Mouse (Mus musculus) limb, embryonic 12.5 days (tissue): Measurements from ENCODE around the gene Dcaf4. TPM values are rescaled to one million over a fixed set of nuclear protein-coding genes. Genes with fewer than 3 reads are reported as not detected.

Source experiments
- ATAC-seq: fragments of 200-750 bp; cut with Nextera tagmentation; 2 replicates; pipeline ENCODE4 v1.8.0; 2017; ENCODE audit warnings: low read depth, moderate TSS enrichment; ENCODE audit not compliant: insufficient number of reproducible peaks, insufficient read depth, low FRiP score, low TSS enrichment
- H3K27ac ChIP-seq: fragments of 300-500 bp; sonication (generic); 2 replicates; pipeline ENCODE4 v1.5.1; 2016; ENCODE audit warnings: mild to moderate bottlenecking, moderate library complexity
- H3K27me3 ChIP-seq: fragments of 300-500 bp; sonication (generic); 2 replicates; pipeline ENCODE4 v1.6.1; 2016; ENCODE audit warnings: mild to moderate bottlenecking, moderate library complexity
- H3K36me3 ChIP-seq: fragments of 300-500 bp; sonication (generic); 2 replicates; pipeline ENCODE4 v1.6.1; 2016; ENCODE audit warnings: mild to moderate bottlenecking, moderate library complexity
- H3K4me1 ChIP-seq: fragments of 300-500 bp; sonication (generic); replicated peaks from 2 replicates; pipeline ENCODE4 v1.6.1; 2016
- H3K4me2 ChIP-seq: fragments of 300-500 bp; sonication (generic); 2 replicates; pipeline ENCODE4 v1.6.1; 2016; ENCODE audit warnings: mild to moderate bottlenecking, moderate library complexity
- H3K4me3 ChIP-seq: fragments of 300-500 bp; sonication (generic); replicated peaks from 2 replicates; pipeline ENCODE4 v1.5.1; 2016; ENCODE audit warnings: mild to moderate bottlenecking
- H3K9ac ChIP-seq: fragments of 300-500 bp; sonication (generic); replicated peaks from 2 replicates; pipeline ENCODE4 v1.6.1; 2016; ENCODE audit warnings: mild to moderate bottlenecking, moderate library complexity
- H3K9me3 ChIP-seq: fragments of 300-500 bp; sonication (generic); 2 replicates; pipeline ENCODE4 v1.6.1; 2016; ENCODE audit warnings: mild to moderate bottlenecking, moderate library complexity
- WGBS: fragments of 180-500 bp; shearing (Covaris S2); methylation state at CpG from one replicate; pipeline ENCODE4 v1.1.7; 2016; 5-methylcytosine and 5-hydroxymethylcytosine counted together
- polyA plus RNA-seq: library from polyadenylated mRNA; unstranded; fragments of >200 nt; fragmentation: Nextera tagmentation; extraction: Ambion mirVana; gene quantifications from 2 replicates; pipeline ENCODE4 v1.2.1, GENCODE M21; 2016

Dcaf4 gene
- polyA plus RNA-seq, 1 experiment from 2014 or later, result 33.7 TPM

DNA sequence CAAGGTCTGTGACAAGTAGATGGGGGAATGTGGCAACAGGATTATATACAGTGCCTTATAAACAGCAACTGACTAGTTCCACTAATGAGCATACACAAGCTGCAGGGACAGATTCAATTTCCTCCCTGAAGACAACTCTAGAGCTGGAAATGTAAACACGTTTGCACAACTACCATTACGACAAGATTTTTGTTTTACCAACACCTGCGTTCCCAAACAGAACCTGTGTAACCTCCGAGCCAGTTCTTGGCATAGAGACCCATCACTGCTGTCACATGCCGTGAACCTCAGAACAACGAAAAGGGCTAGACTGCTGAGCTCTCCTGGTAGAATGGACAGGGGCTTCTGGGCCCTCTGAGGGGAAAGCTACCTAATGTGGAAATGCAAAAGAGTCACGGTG, 23.7 kb downstream of the Dcaf4 start:
- H3K4me2 ChIP-seq, result no peak overlapping the region
- H3K4me1 ChIP-seq, result no peaks in the 10 kb centered on the region
- no peak overlapping the region for H3K9ac ChIP-seq
- peaks cover 75% of the 10 kb centered on the region for H3K36me3 ChIP-seq
- H3K9me3 ChIP-seq, result no peaks in the 10 kb centered on the region
- no peak overlapping the region for H3K27ac ChIP-seq
- no peak for ATAC-seq
- H3K27me3 ChIP-seq, result no peaks in the 10 kb centered on the region
- no peak overlapping the region for H3K4me3 ChIP-seq
- 82% methylated on average over 7 of the region's 7 CpGs for WGBS

DNA sequence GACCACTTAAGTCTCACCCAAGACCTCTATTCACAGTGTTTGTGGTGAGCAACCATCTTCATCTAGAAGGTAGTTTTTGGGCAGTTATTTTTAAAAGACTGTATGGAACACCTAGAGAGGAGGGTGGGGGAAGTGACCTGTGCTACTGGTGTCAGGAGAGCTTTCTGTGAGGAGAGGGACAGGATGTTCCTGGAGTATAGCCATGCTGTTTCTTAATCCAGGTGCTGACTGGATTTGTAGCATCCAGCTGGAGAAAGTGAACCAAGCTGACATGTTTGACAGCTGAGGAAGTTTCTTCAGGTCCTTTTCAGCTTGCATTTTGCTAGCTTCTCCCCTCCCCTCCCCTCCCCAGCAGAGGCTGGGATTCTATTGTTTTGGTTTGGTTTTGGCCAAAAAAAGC, 24.5 kb downstream of the Dcaf4 start:
- Histone ChIP-seq H3K4me3 (no peak overlapping the region), H3K9me3 (no peaks in the 10 kb centered on the region), H3K4me1 (no peaks in the 10 kb centered on the region), H3K27me3 (no peaks in the 10 kb centered on the region), H3K36me3 (peaks cover 71% of the 10 kb centered on the region), H3K27ac (no peak overlapping the region), H3K4me2 (no peak overlapping the region), H3K9ac (no peak overlapping the region)
- no peak for ATAC-seq

DNA sequence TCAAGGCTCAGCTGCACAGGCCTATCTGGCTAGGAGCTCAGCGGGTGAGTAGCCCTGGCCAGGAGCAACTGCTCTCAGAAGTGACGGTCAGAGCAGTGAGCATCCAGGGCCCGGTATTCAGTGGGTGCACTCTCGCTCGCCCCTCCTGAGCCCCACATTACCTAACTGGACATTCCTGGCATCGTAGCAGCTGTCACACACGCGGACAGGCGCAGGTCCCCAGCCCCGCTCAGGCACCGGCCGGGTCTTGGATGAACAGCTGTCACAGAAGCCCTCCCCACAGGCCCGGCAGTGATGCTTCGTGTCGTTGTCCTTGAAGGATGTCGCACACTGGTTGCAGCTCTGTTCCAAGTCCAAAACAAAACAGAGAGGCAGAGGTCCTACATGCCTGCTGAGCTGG, 31.0 kb downstream of the Dcaf4 start:
- Histone ChIP-seq H3K27me3 (no peaks in the 10 kb centered on the region), H3K4me1 (no peaks in the 10 kb centered on the region), H3K4me3 (no peak overlapping the region), H3K9ac (no peak overlapping the region), H3K9me3 (no peaks in the 10 kb centered on the region), H3K4me2 (no peak overlapping the region), H3K36me3 (peaks cover 90% of the 10 kb centered on the region), H3K27ac (no peak overlapping the region)
- WGBS, result 93% methylated on average over 16 of the region's 16 CpGs
- 0 out of 2 replicates have a peak, but pooled peaks have one; percentile 38 for ATAC-seq

DNA sequence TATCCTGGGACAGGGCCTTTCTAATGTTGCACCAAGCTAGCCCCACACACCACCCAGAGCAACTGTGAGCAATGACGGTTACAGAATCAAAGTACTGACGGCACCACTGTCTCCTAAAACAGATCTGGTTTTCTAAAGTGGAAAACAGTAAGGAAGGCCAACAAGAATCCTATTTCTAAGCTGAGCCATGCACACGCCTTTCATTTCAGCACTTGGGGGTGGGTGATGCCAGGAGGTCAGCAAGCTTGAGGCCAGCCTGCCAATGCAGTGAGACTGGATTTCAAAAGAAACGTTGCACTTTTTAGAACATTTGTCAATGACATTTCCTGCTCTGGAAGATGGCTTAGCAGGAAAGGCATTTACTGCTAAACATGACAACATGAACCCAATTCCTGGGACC, 33.5 kb downstream of the Dcaf4 start:
- no peak for ATAC-seq
- H3K4me2 ChIP-seq, result no peak overlapping the region
- H3K27ac ChIP-seq, result no peak overlapping the region
- no peaks in the 10 kb centered on the region for H3K9me3 ChIP-seq
- H3K4me3 ChIP-seq, result no peak overlapping the region
- no peaks in the 10 kb centered on the region for H3K4me1 ChIP-seq
- peaks cover 94% of the 10 kb centered on the region for H3K36me3 ChIP-seq
- no peak overlapping the region for H3K9ac ChIP-seq
- no peaks in the 10 kb centered on the region for H3K27me3 ChIP-seq
- WGBS, result 81% methylated on average over 4 of the region's 4 CpGs

DNA sequence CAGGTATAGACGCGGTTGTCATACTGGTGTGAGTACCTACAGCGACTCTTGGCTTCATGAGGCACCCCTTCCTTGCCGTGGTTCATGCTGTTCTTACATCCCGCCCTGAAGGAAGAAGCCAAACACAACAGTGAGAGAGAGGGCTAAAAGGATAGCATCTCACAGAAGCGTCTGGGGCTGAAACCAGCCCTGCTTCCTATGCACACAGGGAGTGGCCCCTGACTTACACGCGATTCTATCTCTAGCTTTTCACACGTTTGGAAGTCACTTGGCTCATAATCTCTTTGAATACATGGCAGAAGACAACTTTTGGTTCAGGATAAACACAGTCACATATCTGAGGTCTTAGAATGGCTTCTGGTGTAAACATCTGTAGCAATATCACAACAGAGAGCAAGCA, 35.3 kb downstream of the Dcaf4 start:
- Histone ChIP-seq H3K27ac (no peak overlapping the region), H3K4me2 (no peak overlapping the region), H3K4me1 (no peaks in the 10 kb centered on the region), H3K27me3 (no peaks in the 10 kb centered on the region), H3K4me3 (no peak overlapping the region), H3K9me3 (no peaks in the 10 kb centered on the region), H3K9ac (no peak overlapping the region), H3K36me3 (peaks cover 93% of the 10 kb centered on the region)
- no peak for ATAC-seq
- 68% methylated on average over 9 of the region's 9 CpGs for WGBS

DNA sequence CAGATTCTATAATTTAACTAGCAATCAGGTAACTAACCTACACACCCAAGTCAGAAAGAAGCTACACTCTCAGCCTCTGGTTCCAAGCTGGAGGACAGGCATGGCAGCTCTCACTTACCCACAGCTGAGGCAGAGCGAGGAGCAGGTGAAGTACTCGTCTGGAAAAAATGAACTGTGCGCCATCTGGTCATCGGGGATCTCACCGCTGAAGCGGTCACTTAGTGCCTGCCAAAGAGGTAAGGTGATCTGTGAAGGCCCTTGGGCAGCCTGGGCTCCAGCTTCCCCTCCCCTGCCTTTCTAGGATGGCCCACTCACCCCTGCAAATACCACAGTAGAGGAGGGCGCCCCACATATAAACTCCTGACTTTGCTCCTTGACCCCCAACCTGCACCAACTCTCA, 38.2 kb downstream of the Dcaf4 start:
- H3K9ac ChIP-seq, result no peak overlapping the region
- no peaks in the 10 kb centered on the region for H3K9me3 ChIP-seq
- H3K36me3 ChIP-seq, result peaks cover 91% of the 10 kb centered on the region
- no peak overlapping the region for H3K4me2 ChIP-seq
- H3K27ac ChIP-seq, result no peak overlapping the region
- no peaks in the 10 kb centered on the region for H3K4me1 ChIP-seq
- H3K27me3 ChIP-seq, result no peaks in the 10 kb centered on the region
- no peak for ATAC-seq
- WGBS, result 91% methylated on average over 7 of the region's 7 CpGs
- H3K4me3 ChIP-seq, result no peak overlapping the region

DNA sequence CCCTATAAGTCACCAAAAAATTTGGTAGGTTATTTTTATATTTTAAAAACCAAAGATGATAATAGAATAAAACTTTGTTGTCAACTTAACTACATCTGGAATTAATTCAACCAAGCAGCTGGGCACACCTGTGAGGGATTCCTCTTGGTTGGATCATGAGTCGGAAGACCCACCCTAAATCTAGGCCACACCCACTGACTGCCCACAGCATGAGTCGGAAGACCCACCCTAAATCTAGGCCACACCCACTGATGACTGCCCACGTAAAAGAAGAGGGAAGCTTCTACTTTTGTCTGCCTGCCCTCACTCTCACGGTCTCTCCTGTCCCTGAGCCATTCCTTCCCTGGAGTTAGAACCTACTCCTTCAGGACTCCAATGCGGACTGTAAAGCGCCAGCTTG, 39.9 kb downstream of the Dcaf4 start:
- H3K9ac ChIP-seq, result no peak overlapping the region
- no peaks in the 10 kb centered on the region for H3K9me3 ChIP-seq
- ATAC-seq, result no peak
- H3K4me1 ChIP-seq, result no peaks in the 10 kb centered on the region
- H3K27me3 ChIP-seq, result no peaks in the 10 kb centered on the region
- 75% methylated on average over 6 of the region's 6 CpGs for WGBS
- H3K4me2 ChIP-seq, result no peak overlapping the region
- no peak overlapping the region for H3K4me3 ChIP-seq
- H3K27ac ChIP-seq, result no peak overlapping the region
- peaks cover 87% of the 10 kb centered on the region for H3K36me3 ChIP-seq

DNA sequence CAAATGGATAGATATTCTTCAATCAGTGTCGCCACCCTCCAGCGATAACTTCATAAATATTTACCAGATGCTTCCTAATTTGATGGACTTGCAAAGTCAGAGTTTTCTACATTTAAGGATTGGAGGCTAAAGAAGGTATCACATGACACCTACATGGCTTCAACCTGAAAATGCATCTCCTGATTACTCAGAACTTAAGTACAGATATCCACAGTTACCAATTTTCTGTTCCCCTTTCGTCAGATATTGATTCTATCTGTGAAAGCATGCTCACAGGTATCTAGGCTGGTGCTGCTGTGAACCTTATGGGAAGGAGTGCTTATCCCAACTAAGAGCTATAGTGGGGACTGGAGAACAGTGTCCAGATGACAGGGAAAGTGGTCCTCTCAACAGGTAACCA, 42.3 kb downstream of the Dcaf4 start:
- Histone ChIP-seq H3K27ac (no peak overlapping the region), H3K4me3 (no peak overlapping the region), H3K4me1 (no peaks in the 10 kb centered on the region), H3K36me3 (peaks cover 87% of the 10 kb centered on the region), H3K9me3 (no peaks in the 10 kb centered on the region), H3K9ac (no peak overlapping the region), H3K4me2 (no peak overlapping the region), H3K27me3 (no peaks in the 10 kb centered on the region)
- ATAC-seq, result no peak
- WGBS, result 94% methylated on average over 3 of the region's 3 CpGs

DNA sequence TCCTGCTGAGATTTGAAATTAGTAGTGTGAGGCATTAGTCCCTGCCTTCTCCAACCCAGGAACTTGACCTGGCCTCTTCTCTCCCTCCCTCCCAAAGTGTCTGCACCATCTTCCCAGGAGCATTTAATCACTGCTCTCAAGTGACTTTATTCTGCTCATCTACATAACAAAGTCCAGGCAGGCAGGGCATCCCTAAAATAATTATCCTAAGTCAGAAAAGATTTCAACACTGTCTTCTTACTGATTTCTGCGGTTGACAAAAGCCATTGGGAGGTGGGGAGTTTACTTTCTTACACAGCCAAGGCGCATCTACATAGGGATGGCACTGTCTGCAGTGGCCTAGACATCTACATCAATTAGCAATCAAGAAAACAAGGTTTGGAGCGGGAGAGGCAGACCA, 49.6 kb downstream of the Dcaf4 start:
- H3K4me1 ChIP-seq, result no peaks in the 10 kb centered on the region
- no peaks in the 10 kb centered on the region for H3K27me3 ChIP-seq
- no peak for ATAC-seq
- no peaks in the 10 kb centered on the region for H3K9me3 ChIP-seq
- H3K36me3 ChIP-seq, result peaks cover 94% of the 10 kb centered on the region
- no peak overlapping the region for H3K9ac ChIP-seq
- WGBS, result 87% methylated on average over 3 of the region's 3 CpGs
- H3K4me3 ChIP-seq, result no peak overlapping the region
- H3K27ac ChIP-seq, result no peak overlapping the region
- H3K4me2 ChIP-seq, result no peak overlapping the region

DNA sequence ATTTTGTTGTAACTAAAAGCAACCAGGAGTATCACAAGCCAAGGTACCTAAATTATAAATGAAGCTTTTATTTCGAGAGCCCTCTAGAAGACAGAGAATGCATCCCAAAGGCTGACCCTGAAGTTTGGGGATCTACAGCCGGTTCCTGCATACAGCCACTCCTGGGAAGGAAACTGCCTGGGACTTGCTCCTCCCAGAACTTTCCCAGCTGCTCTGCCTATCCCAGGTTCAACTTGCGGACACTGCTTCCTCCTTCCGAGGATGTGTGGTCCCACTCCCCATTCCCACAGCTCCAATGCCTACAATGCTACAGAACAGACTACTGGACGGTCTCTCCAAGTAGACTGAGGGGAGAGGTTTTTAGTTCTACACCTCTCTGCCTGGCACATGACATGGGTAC, 52.5 kb downstream of the Dcaf4 start:
- Histone ChIP-seq H3K9me3 (no peaks in the 10 kb centered on the region), H3K36me3 (peaks cover 90% of the 10 kb centered on the region), H3K9ac (no peak overlapping the region), H3K27me3 (no peaks in the 10 kb centered on the region), H3K4me1 (no peaks in the 10 kb centered on the region), H3K4me2 (no peak overlapping the region), H3K4me3 (no peak overlapping the region), H3K27ac (no peak overlapping the region)
- ATAC-seq, result no peak
- WGBS, result 80% methylated on average over 5 of the region's 5 CpGs

DNA sequence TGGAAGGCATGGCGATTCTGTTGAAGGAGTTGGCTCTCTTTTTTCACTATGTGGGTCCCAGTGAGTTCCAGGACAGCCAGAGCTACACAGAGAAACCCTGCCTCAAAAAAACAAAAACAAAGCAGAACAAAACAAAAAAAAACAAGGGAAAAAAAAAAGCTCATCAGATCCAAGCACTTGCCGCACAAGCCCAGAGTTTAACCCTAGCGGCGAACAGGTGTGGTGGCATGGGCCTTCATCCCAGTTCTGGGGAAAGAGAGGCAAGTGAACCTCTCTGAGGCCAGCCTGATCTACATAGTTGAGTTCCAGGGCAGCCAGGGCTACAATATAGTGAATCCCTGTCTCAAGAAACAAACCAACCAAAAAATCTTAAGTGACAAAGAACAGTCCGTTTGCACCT, 57.2 kb downstream of the Dcaf4 start:
- no peaks in the 10 kb centered on the region for H3K9me3 ChIP-seq
- no peak for ATAC-seq
- H3K9ac ChIP-seq, result no peak overlapping the region
- H3K27me3 ChIP-seq, result no peaks in the 10 kb centered on the region
- H3K4me2 ChIP-seq, result no peak overlapping the region
- H3K4me1 ChIP-seq, result no peaks in the 10 kb centered on the region
- H3K27ac ChIP-seq, result no peak overlapping the region
- H3K36me3 ChIP-seq, result peaks cover 71% of the 10 kb centered on the region
- no peak overlapping the region for H3K4me3 ChIP-seq
- WGBS, result 96% methylated on average over 5 of the region's 5 CpGs

DNA sequence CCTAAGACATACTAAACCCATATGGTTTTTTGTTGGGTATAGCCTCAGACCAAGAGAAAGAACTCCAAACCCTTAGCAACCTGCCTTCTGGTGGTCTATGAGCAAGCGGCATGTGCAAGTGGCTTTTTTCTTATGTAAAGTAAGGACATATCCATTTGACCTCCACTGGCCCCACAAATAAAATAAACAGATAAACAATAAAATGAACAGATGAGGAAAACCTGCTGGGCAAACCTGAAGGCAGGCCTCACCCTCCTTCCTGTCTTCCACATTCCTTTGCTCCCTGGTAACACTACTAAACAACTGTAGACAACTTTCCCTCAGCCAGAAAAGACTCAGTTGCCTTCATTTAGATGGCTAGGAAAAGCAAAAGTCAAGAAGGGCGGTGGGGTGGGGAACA, 58.1 kb downstream of the Dcaf4 start:
- no peak overlapping the region for H3K4me2 ChIP-seq
- H3K9ac ChIP-seq, result no peak overlapping the region
- H3K36me3 ChIP-seq, result peaks cover 65% of the 10 kb centered on the region
- H3K9me3 ChIP-seq, result no peaks in the 10 kb centered on the region
- H3K27me3 ChIP-seq, result no peaks in the 10 kb centered on the region
- no peaks in the 10 kb centered on the region for H3K4me1 ChIP-seq
- H3K4me3 ChIP-seq, result no peak overlapping the region
- 89% methylated on average over 2 of the region's 2 CpGs for WGBS
- no peak overlapping the region for H3K27ac ChIP-seq
- no peak for ATAC-seq
